Mouse (Mus musculus): Measurements from ENCODE around the gene Ttll2. TPM values are rescaled to one million over a fixed set of nuclear protein-coding genes. Genes with fewer than 3 reads are reported as not detected.
"Not testable (repeated sequence)": the region's sequence is repeated elsewhere in the genome, so short reads cannot be mapped to it uniquely, and the experiment has no call there.

Ttll2 gene
- polyA plus RNA-seq (2011; ENCODE audit: insufficient read depth, insufficient read length, low read depth, missing spikeins) = not detected in 2 replicates

DNA sequence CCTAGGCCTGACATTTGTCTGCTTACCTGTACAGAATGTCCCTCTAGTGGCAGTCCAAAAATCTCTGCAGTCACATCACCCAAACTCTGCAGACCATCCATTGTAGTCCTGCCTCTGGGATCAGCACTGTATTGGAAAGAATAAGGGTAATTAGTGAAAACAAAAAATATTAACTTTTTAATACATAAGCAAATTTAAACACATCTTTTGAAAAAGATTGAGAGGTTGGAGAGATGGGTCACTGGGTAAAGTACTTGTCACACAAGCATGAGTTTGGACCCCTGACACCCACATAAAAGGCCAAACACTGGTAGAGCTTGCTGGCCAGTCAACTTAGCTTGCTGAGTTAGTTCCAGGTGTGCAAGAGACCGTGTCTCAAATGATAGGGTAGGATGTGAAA, at the start of gene Ttll2:
Gene Ttll2, minus strand, starts transcription at position 101 of the 400 bp plus-strand sequence.
- H3K9ac ChIP-seq (ENCODE audit: low read depth, poor library complexity, severe bottlenecking); H3K4me1 ChIP-seq (ENCODE audit: control insufficient read depth, insufficient read depth, low read length): not testable (repeated sequence)

DNA sequence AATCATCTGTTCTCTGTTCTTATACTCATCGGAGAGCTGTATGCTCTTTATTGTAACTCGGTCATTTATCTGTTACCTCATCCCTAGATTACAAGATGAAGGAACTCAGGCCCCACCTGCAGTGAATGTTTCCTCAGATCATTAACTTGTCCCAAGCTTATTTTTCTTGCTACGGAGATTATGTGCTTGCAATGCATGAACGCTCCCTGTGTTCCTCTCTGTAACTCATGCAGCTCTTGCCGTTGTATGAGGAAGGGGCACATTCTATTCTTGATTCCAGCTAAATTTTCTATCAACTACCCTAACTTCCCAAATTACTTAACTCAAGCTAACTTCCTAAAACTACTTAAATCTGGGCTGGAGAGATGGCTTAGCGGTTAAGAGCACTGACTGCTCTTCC, 47.3 kb upstream of the Ttll2 start:
- H3K4me1 ChIP-seq (ENCODE audit: control insufficient read depth, insufficient read depth, low read length); H3K27me3 ChIP-seq (ENCODE audit: control insufficient read depth, insufficient read depth, low read length, poor library complexity, severe bottlenecking): not testable (repeated sequence)

More for the DNA sequence above, at the start of gene Ttll2:
- not testable (repeated sequence) for H3K27ac ChIP-seq (ENCODE audit: insufficient read depth, low read length); H3K27me3 ChIP-seq (ENCODE audit: control insufficient read depth, insufficient read depth, low read length, poor library complexity, severe bottlenecking); H3K4me3 ChIP-seq (ENCODE audit: low read depth, low read length); H3K9me3 ChIP-seq (replicated peaks; ENCODE audit: control insufficient read depth, insufficient read depth, low read length, poor library complexity, severe bottlenecking); H3K36me3 ChIP-seq (ENCODE audit: control insufficient read depth, insufficient read depth, low read length, poor library complexity, severe bottlenecking)

DNA sequence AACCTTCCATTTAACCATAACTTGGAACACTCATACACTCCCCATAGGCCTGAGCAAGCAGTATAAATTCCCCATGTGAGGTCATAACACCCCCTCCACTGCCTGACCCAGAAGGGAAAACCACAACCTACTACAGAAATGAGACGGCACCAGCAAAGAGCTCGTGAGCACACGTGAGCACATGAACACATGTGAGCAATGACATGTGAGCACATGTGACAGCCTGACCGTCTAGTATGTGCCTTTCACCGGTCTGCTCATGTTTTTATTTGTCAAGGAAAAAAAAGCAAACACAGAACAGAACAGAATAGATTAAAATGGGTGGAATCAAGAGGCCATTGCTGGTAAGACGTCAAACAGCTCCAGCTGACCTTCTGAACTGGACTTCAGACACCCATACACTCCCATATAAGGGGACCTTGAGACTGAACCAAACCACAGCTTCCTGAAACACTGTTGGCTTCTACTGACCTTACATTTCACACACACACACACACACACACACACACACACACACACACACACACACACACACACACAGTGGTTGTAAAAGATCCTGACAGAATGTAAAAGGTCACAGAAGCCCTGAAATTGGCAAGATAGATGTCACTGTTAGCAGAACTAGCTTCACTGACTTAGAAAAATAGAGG, 45.8 kb upstream of the Ttll2 start:
- not testable (repeated sequence) for H3K9me3 ChIP-seq (replicated peaks; ENCODE audit: control insufficient read depth, insufficient read depth, low read length, poor library complexity, severe bottlenecking); H3K27ac ChIP-seq (ENCODE audit: insufficient read depth, low read length); H3K27me3 ChIP-seq (ENCODE audit: control insufficient read depth, insufficient read depth, low read length, poor library complexity, severe bottlenecking); H3K4me3 ChIP-seq (ENCODE audit: low read depth, low read length); H3K4me1 ChIP-seq (ENCODE audit: control insufficient read depth, insufficient read depth, low read length); H3K36me3 ChIP-seq (ENCODE audit: control insufficient read depth, insufficient read depth, low read length, poor library complexity, severe bottlenecking); H3K9ac ChIP-seq (ENCODE audit: low read depth, poor library complexity, severe bottlenecking)

More for the DNA sequence above, 47.3 kb upstream of the Ttll2 start:
- not testable (repeated sequence) for H3K36me3 ChIP-seq (ENCODE audit: control insufficient read depth, insufficient read depth, low read length, poor library complexity, severe bottlenecking); H3K27ac ChIP-seq (ENCODE audit: insufficient read depth, low read length); H3K4me3 ChIP-seq (ENCODE audit: low read depth, low read length); H3K9me3 ChIP-seq (replicated peaks; ENCODE audit: control insufficient read depth, insufficient read depth, low read length, poor library complexity, severe bottlenecking); H3K9ac ChIP-seq (ENCODE audit: low read depth, poor library complexity, severe bottlenecking)

DNA sequence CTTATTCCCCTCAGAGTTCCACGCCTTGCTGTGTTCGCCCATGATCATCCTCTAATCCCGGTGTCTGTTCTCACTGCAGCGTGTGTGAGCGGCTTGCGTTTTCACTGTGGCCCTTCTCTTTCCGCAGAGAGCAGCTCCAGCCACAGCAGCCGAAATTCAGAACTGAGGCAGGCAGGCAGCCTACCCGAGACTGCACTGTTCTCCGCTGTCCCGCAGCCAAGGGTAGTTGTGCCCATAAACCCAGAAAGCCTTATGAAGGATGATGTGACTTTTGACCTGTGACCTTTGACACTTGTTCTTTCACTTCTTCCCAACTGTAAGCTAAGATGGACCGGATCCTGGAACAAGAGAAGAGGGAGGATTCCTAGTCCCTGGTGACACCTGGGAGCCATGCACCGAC, 44.6 kb upstream of the Ttll2 start:
- not testable (repeated sequence) for H3K36me3 ChIP-seq (ENCODE audit: control insufficient read depth, insufficient read depth, low read length, poor library complexity, severe bottlenecking); H3K9ac ChIP-seq (ENCODE audit: low read depth, poor library complexity, severe bottlenecking); H3K9me3 ChIP-seq (replicated peaks; ENCODE audit: control insufficient read depth, insufficient read depth, low read length, poor library complexity, severe bottlenecking); H3K4me3 ChIP-seq (ENCODE audit: low read depth, low read length); H3K4me1 ChIP-seq (ENCODE audit: control insufficient read depth, insufficient read depth, low read length); H3K27ac ChIP-seq (ENCODE audit: insufficient read depth, low read length); H3K27me3 ChIP-seq (ENCODE audit: control insufficient read depth, insufficient read depth, low read length, poor library complexity, severe bottlenecking)

GRCm38 (mm10) chr17:7396288-7396687, 43.8 kb upstream of the Ttll2 start:
- not testable (repeated sequence) for H3K4me3 ChIP-seq (ENCODE audit: low read depth, low read length); H3K9ac ChIP-seq (ENCODE audit: low read depth, poor library complexity, severe bottlenecking); H3K36me3 ChIP-seq (ENCODE audit: control insufficient read depth, insufficient read depth, low read length, poor library complexity, severe bottlenecking); H3K27me3 ChIP-seq (ENCODE audit: control insufficient read depth, insufficient read depth, low read length, poor library complexity, severe bottlenecking); H3K27ac ChIP-seq (ENCODE audit: insufficient read depth, low read length); H3K9me3 ChIP-seq (replicated peaks; ENCODE audit: control insufficient read depth, insufficient read depth, low read length, poor library complexity, severe bottlenecking); H3K4me1 ChIP-seq (ENCODE audit: control insufficient read depth, insufficient read depth, low read length)

DNA sequence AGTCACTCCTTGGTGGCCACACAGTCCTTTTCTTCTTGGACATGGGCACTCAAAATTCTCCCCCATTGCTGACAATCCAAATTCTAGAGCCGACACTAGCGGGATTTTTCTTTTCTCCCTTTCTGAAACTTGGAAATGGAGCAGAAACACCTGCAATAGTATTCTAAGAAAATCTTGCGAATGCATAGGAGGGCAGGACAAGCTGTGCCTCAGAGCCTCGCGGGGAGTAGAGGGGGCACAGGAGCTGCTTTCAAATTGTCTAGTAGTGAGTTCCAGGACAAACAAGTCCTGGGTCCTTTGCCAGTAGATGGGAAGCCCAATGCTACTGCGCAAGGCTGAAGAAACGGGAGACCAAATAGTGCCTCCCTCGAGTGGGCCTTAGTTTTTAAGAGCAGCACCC, 43.2 kb upstream of the Ttll2 start:
- H3K9me3 ChIP-seq (replicated peaks; ENCODE audit: control insufficient read depth, insufficient read depth, low read length, poor library complexity, severe bottlenecking); H3K36me3 ChIP-seq (ENCODE audit: control insufficient read depth, insufficient read depth, low read length, poor library complexity, severe bottlenecking); H3K27me3 ChIP-seq (ENCODE audit: control insufficient read depth, insufficient read depth, low read length, poor library complexity, severe bottlenecking); H3K4me1 ChIP-seq (ENCODE audit: control insufficient read depth, insufficient read depth, low read length); H3K27ac ChIP-seq (ENCODE audit: insufficient read depth, low read length); H3K9ac ChIP-seq (ENCODE audit: low read depth, poor library complexity, severe bottlenecking); H3K4me3 ChIP-seq (ENCODE audit: low read depth, low read length): not testable (repeated sequence)

DNA sequence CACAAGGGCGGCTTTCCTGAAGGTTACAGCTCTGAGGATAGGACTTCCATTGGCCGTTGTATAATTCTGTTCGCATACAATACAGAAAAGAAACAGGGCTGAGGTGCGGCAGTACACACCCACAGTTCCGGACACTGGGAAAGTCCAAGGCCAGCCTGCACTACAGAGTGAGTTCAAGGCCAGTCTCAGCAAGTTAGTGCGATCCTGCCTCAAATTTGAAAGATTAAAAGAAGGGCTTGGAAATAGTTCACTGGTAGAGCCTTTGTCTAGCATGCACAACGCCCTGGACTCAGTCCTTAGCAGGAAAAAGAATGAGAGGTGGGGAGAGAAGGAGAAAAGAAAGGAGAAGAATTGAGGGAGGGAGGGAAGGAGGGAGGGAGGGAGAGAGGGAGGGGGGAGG, 42.6 kb upstream of the Ttll2 start:
- not testable (repeated sequence) for H3K36me3 ChIP-seq (ENCODE audit: control insufficient read depth, insufficient read depth, low read length, poor library complexity, severe bottlenecking); H3K27me3 ChIP-seq (ENCODE audit: control insufficient read depth, insufficient read depth, low read length, poor library complexity, severe bottlenecking); H3K4me1 ChIP-seq (ENCODE audit: control insufficient read depth, insufficient read depth, low read length); H3K9me3 ChIP-seq (replicated peaks; ENCODE audit: control insufficient read depth, insufficient read depth, low read length, poor library complexity, severe bottlenecking); H3K4me3 ChIP-seq (ENCODE audit: low read depth, low read length); H3K27ac ChIP-seq (ENCODE audit: insufficient read depth, low read length); H3K9ac ChIP-seq (ENCODE audit: low read depth, poor library complexity, severe bottlenecking)

GRCm38 (mm10) chr17:7389898-7390297, 37.4 kb upstream of the Ttll2 start:
- H3K9ac ChIP-seq (ENCODE audit: low read depth, poor library complexity, severe bottlenecking); H3K9me3 ChIP-seq (replicated peaks; ENCODE audit: control insufficient read depth, insufficient read depth, low read length, poor library complexity, severe bottlenecking); H3K4me3 ChIP-seq (ENCODE audit: low read depth, low read length); H3K27ac ChIP-seq (ENCODE audit: insufficient read depth, low read length); H3K27me3 ChIP-seq (ENCODE audit: control insufficient read depth, insufficient read depth, low read length, poor library complexity, severe bottlenecking); H3K4me1 ChIP-seq (ENCODE audit: control insufficient read depth, insufficient read depth, low read length); H3K36me3 ChIP-seq (ENCODE audit: control insufficient read depth, insufficient read depth, low read length, poor library complexity, severe bottlenecking): not testable (repeated sequence)

DNA sequence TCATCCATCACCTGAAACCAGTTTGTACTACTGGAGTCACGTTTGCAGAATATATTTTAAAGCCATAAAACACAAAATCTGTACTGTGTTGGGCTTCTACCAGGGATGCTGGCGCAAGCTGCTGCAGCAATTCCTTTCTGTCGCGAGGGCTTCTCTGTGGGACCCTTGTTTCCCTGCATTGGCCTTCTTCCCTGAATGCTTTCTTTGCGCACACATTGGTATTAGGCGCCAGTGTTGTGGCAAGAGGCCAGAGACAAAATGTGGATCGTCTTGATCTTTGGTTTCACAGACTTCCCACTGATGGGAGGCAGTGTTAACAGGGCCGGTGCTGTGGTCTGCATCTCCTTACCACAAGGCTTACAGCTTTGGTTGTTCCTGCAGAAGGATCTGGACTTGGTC, 36.5 kb upstream of the Ttll2 start:
- not testable (repeated sequence) for H3K9me3 ChIP-seq (replicated peaks; ENCODE audit: control insufficient read depth, insufficient read depth, low read length, poor library complexity, severe bottlenecking); H3K4me1 ChIP-seq (ENCODE audit: control insufficient read depth, insufficient read depth, low read length); H3K9ac ChIP-seq (ENCODE audit: low read depth, poor library complexity, severe bottlenecking); H3K36me3 ChIP-seq (ENCODE audit: control insufficient read depth, insufficient read depth, low read length, poor library complexity, severe bottlenecking); H3K27ac ChIP-seq (ENCODE audit: insufficient read depth, low read length); H3K27me3 ChIP-seq (ENCODE audit: control insufficient read depth, insufficient read depth, low read length, poor library complexity, severe bottlenecking); H3K4me3 ChIP-seq (ENCODE audit: low read depth, low read length)

DNA sequence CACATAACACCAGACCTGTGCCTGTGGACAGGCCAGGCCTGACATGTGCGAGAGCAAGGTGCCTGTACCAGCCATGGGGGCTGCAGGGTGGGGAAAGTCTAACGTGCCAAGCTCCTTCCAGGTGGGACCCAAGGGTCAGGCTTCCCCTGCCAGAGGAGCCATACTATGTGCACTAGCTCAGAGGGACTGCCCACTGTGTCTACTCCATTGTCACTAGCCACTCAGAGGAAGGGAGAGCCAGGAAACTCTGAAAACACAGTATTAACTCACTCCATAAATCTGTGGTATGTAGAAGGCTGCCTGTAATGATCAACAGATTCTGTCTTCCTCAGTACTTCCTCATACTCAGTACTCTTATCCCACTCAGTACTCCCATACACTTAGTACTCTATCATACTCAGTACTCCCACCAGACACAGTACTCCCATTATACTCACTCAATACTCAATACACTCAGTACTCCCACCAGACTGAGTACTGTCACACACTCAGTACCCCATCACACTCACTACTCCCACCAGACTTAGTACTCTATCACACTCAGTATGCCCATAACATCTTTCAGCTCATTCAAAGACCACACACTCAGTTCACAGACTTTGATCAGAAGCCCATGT, 36.0 kb upstream of the Ttll2 start:
- H3K9me3 ChIP-seq (replicated peaks; ENCODE audit: control insufficient read depth, insufficient read depth, low read length, poor library complexity, severe bottlenecking); H3K27me3 ChIP-seq (ENCODE audit: control insufficient read depth, insufficient read depth, low read length, poor library complexity, severe bottlenecking); H3K9ac ChIP-seq (ENCODE audit: low read depth, poor library complexity, severe bottlenecking); H3K27ac ChIP-seq (ENCODE audit: insufficient read depth, low read length); H3K4me3 ChIP-seq (ENCODE audit: low read depth, low read length); H3K4me1 ChIP-seq (ENCODE audit: control insufficient read depth, insufficient read depth, low read length); H3K36me3 ChIP-seq (ENCODE audit: control insufficient read depth, insufficient read depth, low read length, poor library complexity, severe bottlenecking): not testable (repeated sequence)
